Mouse (Mus musculus) layer of hippocampus, postnatal 25 days (tissue): ENCODE results near the gene Kifc3. TPM values are rescaled to one million over a fixed set of nuclear protein-coding genes. Genes with fewer than 3 reads are reported as not detected.

Source experiments
- DNase-seq, 2 experiments: peaks; one replicate each; pipeline ENCODE4 v3.0.0; 2022; ENCODE audit warnings: mixed read lengths in 2 of 2, low spot score in 1 of 2; ENCODE audit errors: extremely low spot score in 1 of 2
- total RNA-seq, 2 experiments: library from RNA; stranded (reverse); gene quantifications; 2 replicates each; pipeline ENCODE4 v1.2.3; 2021

The Kifc3 gene
- total RNA-seq, 2 experiments from 2014 or later: 54.2 to 63.7 TPM

GRCm38 (mm10) chr8:95080381-95081341, 122.0 kb downstream of the Kifc3 start, which contains the start of gene Katnb1:
Gene Katnb1 (plus strand): TSS chr8:95081186.
- peak; percentile 86 to 88 for DNase-seq

DNA sequence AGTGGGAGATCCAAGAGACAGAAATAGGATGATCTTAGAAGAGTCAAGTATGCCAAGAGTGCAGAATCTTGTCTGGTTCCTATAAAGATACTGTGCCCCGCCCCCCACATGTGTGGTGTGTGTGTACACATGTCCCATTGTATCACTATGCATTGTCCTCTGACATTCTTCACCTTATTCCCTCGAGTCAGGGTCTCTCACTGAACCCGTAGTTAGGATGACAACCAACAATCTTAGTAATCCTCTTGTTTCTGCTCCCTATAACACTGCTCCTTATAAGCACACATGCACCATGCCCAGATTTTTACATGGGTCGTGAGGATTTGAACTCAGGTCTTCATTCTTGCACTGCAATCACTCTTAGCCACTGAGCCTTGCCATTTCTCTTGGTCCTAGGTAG, 123.3 kb downstream of the Kifc3 start:
- no peak for DNase-seq

- DNase-seq: no peak
These were observed 124.6 kb downstream of the Kifc3 start for GRCm38 (mm10) chr8:95078055-95078454.

GRCm38 (mm10) chr8:95076151-95076550, 126.5 kb downstream of the Kifc3 start:
- DNase-seq: no peak

- DNase-seq: no peak
These were observed 127.1 kb downstream of the Kifc3 start for GRCm38 (mm10) chr8:95075504-95075903.

DNA sequence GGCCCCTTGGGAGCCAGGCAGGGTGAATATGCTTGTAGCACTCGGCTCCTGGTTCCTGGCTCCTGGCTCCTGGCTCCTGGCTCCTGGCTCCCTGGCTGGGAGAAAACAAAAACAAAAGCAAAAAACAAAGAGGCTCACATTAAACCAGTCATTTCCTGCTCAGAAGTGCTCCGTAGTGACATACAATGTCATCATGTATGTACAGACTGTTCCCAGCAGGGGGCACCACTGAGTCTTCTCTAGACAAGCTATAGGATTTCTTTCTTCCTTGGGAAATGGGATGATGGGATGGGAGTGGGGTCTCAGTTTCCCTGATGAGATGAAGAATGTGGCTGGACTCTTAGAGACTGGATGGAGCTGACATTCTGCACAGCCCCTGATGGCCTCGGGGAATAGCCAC, 135.0 kb downstream of the Kifc3 start:
- peak in 1 of 2 experiments; percentile 69 for DNase-seq

DNA sequence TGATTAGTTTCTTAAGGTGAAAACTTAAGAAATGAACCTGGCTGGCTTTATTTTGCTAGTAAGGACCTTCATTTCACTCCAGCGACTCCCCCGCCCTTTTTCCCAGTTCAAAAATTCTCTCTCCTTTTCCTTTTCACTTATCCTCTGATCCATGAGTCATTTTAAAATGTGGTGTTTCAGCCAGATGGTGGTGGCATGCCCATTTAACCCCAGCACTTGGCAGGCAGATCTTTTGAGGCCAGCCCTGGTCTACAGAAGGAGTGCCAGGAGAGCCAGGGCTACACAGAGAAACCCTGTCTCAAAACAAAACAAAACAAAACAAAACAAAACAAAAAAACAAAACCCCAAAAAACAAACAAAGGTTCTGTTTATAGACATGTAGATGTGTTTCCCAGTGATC, 138.1 kb downstream of the Kifc3 start:
- no peak for DNase-seq

GRCm38 (mm10) chr8:95059812-95060533, 142.6 kb downstream of the Kifc3 start:
- no peak for DNase-seq

DNA sequence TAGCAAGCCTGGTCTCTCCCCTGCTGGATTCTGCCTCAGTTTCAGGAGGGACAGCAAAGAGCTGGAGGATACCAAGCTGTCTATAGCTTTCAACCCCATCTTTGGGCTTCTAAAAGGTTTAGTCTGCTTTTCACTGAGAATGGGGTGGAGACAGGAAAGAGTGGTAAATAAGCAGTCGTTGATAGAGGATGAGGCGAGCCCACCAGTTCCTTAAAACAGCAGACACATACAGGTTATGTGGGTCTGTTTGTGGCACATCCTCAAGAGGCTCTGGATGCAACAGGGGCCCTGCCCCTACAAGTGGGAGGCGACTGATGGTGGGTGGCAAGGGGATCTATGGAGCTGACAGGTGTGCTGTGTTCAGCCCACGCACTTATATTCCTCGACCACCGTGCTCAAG, 144.0 kb downstream of the Kifc3 start:
- no peak for DNase-seq

DNA sequence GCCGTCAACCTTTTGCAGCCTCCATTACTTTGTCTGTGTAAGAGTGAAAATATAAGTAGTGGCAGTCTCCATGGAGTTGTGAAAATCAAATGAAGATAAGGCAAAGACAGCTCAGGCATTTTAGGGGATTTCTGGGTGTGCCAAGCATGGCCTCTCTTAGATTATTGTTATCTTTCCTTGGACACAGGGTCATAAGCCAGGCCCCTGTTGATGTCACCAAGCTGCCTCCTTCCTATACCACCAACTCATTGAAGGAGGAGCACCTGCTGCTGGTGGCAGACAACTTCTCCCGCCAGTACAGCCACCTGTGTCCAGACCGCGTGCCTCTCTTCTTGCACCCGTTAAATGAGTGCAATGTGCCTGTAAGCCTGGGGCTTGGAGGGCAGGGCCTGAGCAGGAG, 146.2 kb downstream of the Kifc3 start:
- no peak for DNase-seq

DNA sequence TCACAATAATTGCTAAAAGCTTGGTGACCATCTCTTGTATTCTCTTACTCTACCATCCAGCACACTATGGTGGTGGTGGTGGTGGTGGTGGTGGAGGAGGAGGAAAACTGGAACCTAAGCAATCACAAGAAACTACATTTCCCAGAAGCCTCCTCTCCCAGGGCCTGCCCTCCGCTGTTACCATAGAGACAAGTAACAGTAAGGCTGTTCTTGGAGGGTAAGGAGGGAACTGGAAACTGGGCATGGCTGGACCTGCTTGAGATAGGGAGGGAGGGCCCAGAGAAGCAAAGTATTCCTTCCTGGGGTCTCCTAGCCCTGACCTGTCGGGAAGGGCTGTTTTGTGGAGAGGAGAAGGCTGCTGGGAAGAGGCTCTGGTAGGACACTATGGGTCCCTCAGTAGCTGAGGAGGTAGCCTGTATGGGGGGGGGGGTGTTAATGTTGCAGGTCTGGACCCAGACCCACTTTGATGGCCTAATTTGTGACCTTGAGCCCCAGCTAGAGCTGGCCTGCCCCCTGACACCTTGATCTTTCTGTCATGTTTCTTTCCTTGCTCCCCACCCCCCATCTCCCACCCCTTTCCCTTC, 147.6 kb downstream of the Kifc3 start, which contains the start of gene Drc7:
TSS of gene Drc7 (plus strand) at position 177 of the 584 bp plus-strand sequence.
- DNase-seq: no peak

DNA sequence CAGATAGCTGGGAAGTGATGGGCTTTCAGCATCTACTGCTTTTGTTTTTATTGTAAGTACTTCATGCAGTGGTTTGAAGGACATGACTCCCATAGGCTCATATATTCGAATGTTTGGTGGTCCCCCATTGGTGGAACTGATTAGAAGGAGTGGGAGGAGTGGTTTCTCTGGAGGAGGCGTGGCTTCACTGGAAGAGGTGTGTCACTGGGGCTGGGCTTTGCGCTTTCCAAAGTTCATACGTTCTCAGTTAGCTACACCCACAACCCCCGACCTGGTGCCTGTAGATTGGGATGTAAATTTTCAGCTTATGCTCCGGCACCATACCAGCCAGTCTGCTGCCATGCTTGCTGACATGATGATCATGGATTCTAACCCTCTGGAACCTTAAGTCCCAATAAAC, 148.2 kb downstream of the Kifc3 start:
- no peak for DNase-seq

Other genes with a start within 250 kb of the Kifc3 start
- gene Adgrg1, start 228.1 kb downstream of the Kifc3 start, total RNA-seq: 100 to 1,000 TPM; 101 to 103 TPM
- under 1 TPM; 0.21 to 0.22 TPM for gene Adgrg3, start 185.1 kb downstream of the Kifc3 start, total RNA-seq
- gene Drc7, start 147.7 kb downstream of the Kifc3 start, total RNA-seq: 1 to 10 TPM; 1.4 to 1.5 TPM
- 10 to 100 TPM; 40.1 to 45.4 TPM for gene Katnb1, start 121.6 kb downstream of the Kifc3 start, total RNA-seq
- 1 to 10 TPM in 1 of 2 experiments, under 1 TPM in 1; 0.86 to 1.1 TPM for gene Cngb1, start 103.8 kb upstream of the Kifc3 start, total RNA-seq
- gene Tepp, start 107.8 kb upstream of the Kifc3 start, total RNA-seq: not detected
- gene Zfp319, start 129.1 kb upstream of the Kifc3 start, total RNA-seq: 10 to 100 TPM; 15.9 to 17.4 TPM
- 10 to 100 TPM; 13.7 to 15.0 TPM for gene Usb1, start 129.5 kb upstream of the Kifc3 start, total RNA-seq
- 10 to 100 TPM; 22.4 to 26.0 TPM for gene Mmp15, start 149.5 kb upstream of the Kifc3 start, total RNA-seq
- gene Cfap20, start 232.1 kb upstream of the Kifc3 start, total RNA-seq: 10 to 100 TPM; 57.6 to 63.5 TPM